Mouse (Mus musculus) layer of hippocampus, adult 8-10 months (tissue): Measurements from ENCODE around the gene Rabgap1l. TPM values are rescaled to one million over a fixed set of nuclear protein-coding genes. Genes with fewer than 3 reads are reported as not detected.
A peak's percentile ranks its signal among the peaks of the same experiment; 100 is the strongest.
"Not testable (repeated sequence)": the region's sequence is repeated elsewhere in the genome, so short reads cannot be mapped to it uniquely, and the experiment has no call there.

ENCODE experiments used
- DNase-seq, 2 experiments: peaks; one replicate each; pipeline ENCODE4 v3.0.0; 2022; ENCODE audit warnings: low spot score in 2 of 2
- total RNA-seq, 4 experiments: library from RNA; stranded (reverse); gene quantifications; 2 replicates each; pipeline ENCODE4 v1.2.4; 2022

Gene Rabgap1l
- total RNA-seq, 4 experiments from 2014 or later, result 230 to 257 (median 248) TPM

DNA sequence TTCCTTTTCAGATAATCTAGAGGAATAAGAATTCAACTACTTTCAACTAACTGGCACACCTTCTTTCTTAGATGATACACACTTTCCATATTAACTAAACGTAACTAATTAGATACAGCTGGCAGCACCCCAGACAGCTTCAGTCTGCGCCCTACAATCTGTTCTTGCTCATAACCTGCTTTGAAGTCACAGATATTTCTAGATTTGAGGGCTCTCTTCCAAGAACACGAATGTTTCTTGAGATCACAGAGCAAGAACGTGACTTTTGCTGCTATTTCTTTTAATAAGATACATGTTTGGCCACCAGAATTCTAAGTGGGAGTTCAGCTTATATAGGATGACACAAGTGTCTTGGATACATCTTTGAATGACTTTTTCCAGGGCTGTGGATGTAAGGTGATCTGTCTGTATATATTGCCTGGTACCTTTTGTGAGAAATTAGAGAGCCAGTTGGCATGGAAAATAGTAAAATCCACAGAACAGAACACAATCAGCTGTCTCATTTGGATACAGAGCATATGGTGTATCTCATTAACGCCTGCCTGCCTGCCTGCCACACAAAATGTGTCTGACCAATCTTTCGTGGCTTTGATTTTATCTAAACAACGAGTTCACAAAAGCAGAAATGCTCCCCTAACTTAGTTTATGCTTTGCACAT is 506.5 kb downstream of the Rabgap1l start:
- DNase-seq, result peak; percentile 42 to 58

DNA sequence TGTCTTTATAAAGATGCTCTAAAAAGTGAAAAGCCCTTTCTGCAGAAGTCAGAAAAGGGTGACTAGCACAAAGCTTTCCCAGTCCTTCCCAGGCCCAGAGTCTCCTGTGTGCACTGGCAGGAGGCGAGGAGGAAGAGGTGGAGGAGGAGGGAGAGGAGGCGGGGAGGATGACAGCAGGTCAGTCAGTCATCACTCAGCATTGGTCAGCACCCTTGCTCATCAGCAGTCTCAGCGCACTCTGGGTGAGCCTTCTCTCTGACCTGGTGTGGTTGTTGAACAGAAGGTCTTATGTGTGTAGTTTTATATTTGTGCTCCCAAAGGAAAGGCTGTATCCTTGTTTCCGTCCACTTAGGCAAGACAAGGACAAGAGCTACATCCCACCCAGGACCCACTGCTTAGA is 508.8 kb downstream of the Rabgap1l start:
- DNase-seq, result no peak

DNA sequence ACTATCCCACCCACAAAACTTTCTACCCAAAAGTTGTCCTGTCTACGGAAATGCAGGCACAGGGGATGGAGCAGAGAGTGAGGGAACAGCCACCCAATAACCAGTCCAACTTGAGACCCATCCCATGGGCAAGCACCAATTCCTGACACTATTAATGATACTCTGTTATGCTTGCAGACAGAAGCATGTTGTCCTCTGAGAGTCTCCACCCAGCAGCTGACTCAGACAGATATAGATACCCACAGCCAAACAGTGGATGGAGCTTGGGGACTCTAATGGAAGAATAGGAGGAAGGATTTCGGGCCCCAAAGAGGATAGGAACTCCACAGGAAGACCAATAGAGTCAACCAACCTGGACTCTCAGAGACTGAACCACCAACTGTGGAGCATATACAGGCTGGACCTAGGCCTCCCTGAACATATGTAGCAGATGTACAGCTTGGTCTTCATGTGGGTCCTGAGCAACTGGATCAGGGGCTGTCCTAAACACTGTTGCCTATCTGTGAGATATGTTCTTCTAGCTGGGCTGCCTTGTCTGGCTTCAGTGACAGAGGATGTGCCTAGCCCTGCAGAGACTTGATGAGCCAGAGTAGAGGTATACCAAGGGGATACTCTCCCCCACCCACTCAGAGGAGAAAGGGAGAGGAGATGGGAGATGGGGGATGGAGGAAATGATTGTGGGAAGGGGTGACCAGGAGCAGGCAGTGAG is 510.7 kb downstream of the Rabgap1l start:
- DNase-seq, result not testable (repeated sequence)

DNA sequence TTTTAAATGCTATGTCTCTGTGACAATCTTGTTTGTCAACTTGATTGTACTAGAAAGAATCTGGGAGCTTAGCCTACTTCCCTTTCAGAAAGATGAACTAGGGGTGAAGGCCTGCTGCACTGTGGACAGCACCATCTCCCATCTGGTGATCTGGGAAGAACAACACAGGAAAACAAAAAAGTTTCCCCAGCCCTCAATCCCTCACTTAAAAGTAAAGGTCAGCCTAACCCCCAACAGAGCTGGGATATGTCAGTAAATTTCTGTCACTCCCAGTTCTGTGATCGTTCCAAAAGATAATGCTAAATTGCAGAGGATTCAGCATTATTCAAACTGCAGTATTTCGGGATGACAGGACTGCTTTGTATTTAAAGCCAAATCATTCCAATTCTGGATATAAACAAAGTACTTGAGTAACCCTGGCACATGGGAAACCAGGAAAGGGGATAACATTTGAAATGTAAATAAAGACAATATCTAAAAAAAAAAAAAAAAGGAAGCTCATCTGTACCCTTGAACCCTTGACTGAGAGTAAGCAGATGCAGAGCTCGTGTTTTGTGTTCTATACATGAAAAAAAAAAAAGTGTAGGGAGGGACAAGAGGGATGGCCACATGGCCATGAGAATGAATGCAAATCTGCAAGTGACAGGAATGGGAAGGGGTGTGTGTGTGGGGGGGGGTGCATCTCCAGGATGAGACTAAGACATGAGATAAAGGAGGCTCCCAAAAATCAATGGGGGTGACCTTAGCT is 511.5 kb downstream of the Rabgap1l start:
- DNase-seq, result no peak

DNA sequence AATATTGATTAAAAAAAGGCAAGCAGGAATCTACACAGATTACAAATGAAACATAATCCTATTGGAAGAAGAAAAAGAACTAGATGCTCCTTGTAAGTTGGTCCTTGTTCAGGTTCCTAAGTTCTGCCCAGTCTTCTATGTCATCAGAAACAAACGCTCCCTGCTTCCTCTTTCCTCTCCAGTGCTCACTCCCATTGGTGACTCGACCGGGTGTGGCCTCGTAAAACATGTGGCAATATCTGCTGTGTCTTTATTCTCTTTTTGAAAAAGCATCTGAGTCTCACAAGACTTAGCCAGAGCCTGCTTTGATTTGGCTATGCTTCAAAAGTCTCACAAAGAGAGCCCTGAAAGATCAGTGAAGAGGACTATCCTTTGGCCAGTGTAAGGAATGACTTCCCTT is 512.4 kb downstream of the Rabgap1l start:
- DNase-seq, result no peak

DNA sequence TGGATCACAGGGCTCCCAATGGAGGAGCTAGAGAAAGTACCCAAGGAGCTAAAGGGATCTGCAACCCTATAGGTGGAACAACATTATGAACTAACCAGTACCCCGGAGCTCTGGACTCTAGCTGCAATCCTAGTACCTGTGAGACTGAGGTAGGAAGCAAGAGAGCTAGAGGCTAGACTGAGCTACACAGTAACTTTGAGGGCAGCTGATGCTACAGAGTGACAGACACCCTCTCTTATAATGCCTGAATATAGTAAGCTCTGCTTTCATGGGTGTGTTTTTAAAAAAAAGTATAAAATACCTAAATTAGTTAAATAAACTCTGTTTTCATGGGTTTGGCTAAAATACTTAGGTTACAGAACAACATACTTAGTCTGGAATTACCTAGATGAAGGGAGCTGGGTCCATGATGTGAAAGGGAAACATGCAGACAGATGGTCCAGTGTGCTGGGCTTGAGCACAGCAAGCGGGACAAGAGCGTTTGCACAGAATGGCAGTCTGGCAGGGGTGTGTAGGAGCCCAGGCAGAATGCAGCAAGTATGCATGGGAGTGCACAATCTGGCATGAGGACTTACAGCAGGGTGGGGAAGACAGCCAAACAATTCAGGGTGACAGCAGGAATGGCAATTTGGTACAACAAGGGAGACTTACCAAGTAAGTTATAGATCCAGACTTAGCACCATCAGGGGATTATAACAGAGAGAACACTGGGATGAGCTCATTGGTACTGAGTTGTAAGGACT is 514.9 kb downstream of the Rabgap1l start:
- DNase-seq, result peak; percentile 81 to 85

DNA sequence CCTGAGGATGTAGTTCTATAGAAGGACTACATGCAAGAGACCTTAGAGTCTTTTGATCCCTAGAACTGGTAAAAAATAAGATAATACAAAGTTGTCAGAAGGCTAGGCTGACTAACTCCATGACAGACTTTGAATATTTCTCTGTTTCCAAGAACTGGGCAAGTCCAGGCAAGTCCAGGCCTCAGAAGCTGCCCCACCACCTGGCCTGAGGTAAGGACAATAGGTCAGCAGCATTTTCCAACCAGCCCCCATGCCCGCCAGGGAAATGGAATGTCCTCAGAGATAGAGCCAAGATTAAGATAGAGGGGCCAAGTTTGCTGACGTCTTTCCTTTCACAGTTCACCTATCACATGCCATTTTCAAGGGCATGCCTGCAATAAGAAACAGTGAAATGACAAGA is 517.8 kb downstream of the Rabgap1l start:
- no peak for DNase-seq

DNA sequence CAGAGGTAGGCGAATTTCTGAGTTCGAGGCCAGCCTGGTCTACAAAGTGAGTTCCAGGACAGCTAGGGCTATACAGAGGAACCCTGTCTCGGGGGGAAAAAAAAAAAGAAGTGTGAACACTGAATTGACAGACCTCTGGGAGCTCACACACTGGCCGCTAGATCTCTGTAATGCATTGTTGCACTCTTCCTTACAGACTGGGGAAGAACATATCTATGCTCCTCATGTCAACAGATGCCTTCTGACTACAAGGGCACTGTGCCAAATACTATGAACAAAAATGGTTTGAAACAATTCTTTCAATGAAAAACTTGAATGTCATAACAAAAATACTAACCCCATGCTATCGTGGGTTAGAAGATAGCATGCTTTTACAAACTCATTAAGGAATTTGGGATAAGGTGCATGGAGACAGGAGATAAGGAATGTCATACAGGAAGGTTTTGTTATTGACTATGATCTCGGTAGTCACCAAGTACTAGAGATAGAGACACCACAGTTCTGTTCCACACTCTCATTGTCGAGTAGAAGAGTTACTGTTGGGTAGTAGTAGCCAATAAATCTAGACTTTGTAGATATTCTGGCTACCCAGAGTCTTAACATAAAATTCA is 519.8 kb downstream of the Rabgap1l start:
- DNase-seq, result no peak

DNA sequence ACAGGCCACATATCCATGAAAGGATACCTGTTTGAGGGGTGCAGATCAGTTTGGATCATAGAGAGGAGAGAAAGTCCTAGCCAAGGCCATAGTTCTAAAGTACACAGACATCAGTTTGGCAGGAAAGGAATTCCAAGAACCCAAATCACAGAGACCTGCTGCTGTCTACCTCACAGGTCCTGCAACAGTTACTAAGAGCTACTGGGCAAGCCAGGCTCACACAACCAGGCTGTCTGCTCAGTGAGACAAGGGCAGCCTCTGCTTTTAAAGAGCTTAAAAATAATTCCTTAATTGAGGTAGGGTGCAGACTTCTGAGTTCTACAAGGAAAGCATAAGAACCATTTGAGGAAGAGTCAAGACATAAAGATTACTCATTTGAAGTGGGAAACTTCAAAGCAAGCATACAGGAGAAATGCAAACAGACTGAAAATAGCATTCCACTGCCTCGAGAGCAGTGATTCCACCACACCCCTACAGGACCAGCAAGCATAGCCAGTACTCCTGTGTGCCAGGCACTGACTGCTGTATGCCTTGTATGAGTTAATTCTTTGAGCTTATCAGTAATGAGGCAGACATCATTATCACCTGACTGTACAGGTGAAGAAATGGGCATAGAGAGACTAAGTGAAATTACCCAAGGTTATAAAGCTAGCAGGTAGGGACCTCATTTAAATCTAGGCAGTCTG is 521.6 kb downstream of the Rabgap1l start:
- no peak for DNase-seq

DNA sequence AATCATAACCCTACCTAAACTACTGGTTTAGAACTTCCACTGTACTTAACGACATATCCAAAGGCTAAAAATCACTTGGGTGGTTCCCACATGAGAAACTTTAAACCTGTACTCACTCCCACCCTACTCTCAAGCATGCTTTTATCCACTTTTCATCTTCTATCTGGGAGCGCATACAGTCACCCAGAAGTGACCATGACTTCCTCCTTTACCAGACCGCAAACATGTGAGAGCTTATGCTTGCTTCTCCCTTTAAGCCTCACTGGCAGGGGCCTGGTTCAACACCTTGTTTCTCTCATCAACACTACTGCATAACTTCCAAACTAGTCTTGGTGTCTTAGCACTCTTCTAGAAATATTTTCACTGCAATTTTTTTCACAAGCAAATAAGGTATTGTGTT is 524.7 kb downstream of the Rabgap1l start:
- no peak for DNase-seq

DNA sequence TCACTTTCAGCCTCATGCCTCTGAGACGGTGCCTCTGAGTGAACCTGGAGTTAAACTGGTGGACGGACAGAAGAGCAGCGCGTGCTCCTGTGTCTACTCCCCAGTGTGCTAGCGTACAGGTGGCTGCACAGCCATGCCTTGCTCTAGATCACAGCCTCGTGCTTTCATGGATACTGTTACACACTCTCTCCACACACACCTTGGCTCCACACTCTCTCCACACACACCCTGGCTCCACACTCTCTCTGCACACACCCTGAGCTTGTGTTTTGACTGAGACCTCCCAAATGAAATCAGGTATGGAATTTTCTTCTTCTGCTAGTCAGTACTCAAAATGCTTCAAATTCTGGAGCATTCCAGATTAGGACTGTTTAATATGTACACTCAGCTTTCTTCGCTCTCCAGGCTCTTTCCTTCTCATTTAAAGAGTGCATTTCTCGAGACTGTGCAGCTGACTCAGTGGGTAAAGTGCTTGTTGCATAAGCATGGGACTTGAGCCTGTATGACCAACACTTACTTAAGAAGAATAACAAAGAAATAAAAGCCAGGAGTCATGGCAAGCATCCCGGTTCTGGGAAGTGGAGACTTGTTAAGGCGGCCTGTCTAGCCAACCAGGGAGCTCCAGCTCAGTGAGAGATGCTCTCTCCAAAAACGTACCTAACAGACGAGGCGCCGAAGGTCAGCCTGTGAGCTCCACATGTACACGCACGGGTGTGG is 529.2 kb downstream of the Rabgap1l start:
- no peak for DNase-seq

DNA sequence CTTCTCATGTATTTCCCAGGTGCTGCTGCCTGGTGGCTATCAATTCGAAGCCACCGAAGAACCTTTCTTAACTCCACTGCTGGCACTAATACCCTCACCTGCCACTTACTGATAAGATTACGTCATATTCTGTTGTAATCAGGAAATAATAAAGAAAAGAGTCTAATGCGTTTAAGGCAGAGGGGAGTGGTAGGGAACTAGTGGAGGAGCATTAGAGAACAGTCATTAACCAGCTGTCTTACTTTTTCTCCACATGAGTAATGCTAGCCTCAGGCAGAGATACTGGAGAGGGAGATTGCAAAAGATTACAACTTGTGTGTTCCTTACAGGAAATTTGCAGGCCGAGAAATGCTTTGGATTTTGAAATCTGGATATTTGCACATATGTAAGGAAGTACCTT is 530.0 kb downstream of the Rabgap1l start:
- no peak for DNase-seq

DNA sequence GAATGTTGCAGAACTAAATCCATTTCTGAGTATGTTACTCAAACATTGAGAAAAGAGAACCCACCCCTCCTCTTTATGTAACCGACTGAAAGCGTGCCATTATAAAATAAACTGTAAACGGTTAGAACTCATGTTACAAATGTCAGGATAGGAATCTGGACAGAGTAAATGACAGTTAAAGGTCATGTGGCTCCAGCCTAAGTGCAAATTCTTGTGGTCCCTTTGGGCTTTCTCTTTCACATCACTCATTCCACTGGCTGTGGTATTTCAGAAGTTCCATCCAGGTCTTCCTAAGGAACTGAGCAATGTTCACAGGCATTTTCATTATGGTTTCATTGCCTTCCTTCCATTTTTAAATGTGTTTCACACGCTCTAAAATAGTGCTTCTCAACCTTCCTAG is 530.6 kb downstream of the Rabgap1l start:
- no peak for DNase-seq

DNA sequence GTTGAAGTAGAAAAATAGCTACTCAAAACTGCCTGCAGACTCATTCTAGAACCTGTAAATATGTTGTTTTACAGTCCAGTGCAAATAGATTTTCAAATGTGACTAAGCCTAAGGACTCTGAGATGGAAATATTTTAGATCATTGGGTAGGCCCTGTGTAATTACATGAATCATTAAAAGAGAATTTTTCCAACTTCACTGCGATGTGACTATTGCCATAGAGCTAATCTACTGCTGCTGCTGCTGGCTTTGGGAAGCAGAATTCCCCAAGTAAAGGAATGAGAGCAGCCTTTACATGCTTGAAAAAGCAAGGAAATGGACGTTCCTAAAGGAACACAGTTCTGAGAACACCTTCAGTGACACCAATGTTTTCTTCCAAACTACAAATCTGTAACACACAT is 531.2 kb downstream of the Rabgap1l start:
- DNase-seq, result no peak

DNA sequence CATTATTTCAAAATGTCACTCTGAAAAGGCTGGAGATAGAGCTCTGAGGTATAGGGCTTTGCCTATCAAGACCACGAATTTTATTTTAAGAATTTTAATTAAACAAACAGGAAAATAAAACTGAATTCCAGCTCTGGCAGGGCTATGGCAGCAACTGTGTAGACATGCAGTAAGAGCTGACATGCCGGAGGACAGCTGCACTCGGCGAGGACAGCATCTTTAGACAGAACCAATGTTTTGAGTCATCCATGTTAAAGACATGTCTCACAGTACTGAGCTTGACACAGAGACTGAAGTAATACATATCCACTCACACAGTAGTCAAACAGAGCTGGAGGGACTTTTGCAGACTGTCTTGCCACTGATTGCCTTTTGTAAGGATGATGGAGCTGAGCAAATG is 532.4 kb downstream of the Rabgap1l start:
- DNase-seq, result no peak

DNA sequence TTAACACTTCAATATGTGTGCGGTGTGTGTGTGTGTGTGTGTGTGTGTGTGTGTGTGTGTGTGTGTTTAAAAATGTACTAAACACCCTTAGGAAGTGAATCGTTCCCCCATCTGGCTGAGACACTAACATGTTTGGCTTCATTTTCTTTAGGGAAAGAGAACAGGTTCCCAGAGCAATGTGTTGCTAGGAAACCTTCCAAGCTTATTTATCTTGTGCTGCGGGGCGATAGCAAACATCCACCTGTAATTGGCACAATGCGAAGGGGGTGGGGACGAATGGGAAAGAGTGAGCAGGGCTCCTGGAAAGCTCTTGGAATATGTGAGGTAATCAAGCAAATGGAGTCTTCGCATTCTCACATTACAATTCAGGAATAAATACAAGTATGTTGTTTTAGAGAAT is 533.1 kb downstream of the Rabgap1l start:
- no peak for DNase-seq

DNA sequence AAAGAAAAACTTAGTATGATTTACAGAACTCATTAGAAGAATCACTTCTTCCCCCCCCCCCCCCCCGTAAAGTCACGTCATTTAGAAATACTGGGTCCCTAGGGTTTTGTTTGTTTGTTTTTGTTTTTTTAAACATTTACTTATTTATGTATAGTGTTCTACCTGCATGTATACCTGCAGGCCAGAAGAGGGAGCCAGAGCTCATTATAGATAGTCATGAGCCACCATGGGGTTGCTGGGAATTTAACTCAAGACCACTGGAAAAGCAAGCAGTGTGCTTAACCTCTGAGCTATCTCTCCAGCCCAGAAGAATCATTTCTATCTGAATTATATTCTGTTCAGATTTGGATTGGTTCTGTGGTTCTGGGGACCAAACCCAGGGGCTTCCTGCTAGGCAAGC is 539.9 kb downstream of the Rabgap1l start:
- no peak for DNase-seq

DNA sequence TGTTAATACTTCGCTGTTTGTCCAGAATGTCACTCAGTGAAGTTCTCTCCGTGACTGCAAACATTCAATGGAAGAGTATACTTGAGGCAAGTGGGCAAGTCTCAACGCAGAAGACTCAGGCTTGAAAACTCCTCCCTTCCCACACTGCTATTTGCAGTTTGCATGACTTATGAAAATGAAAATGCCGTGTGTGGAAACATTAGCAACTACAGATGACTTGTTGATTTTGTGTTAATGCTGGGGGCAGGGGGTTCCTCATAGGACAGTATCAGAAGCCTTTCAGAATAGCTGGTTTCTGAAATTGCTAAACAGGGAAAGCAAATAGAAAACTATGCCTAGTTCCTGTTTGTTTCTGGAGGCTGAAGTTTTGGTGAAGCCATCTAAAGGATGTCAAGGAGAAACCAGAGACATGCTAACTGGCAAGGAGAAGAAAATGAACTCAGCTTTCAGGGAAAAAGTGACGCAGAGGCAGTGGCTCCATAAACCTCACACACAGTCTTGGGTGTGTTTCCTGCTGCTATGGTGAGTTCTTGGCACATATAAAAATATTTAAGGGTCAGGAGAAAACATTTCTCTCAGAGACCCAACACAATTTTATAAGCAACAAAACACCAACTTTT is 541.5 kb downstream of the Rabgap1l start:
- DNase-seq, result no peak

DNA sequence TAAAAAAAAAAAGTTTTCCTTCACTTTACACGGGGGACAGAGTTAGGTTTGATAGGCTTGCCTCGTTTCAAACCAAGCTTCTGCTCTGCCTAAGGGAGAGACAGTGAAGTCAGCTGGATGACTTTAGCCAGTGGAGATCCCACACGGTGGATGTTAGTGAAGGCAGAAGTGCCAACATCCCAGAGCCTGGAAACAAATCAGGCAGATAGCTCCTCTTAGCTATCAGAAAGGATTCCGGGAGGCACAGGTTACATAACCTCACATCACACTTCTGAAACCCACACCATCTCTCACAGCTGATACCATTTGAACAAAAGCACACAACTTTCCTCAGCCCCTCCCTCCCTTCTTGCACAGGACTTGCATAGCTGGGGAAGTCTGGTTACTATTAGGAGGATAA is 542.2 kb downstream of the Rabgap1l start:
- no peak for DNase-seq

DNA sequence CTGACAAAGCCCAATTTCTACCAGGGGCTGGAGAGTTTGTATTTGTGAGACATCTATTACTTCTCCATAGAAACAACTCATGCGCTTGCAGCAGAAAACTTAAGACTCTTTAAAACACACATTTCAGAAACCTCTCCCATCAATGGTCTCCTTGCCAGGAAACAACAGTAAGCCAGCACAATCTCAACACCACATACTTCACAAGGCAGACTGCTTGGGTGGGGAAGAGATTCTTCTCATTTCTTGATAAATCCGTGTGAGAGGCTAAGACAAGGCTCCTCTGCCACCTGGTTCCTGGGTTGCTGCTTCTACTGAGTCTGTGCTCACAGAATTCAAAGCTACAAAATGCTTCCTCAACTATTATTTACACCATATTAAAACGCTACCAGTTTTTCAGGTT is 543.2 kb downstream of the Rabgap1l start:
- no peak for DNase-seq
